Mouse (Mus musculus) lung, embryonic 15.5 days (tissue): ENCODE data around the gene Luc7l2. TPM values are rescaled to one million over a fixed set of nuclear protein-coding genes. Genes with fewer than 3 reads are reported as not detected.
"Not testable (repeated sequence)": the region's sequence is repeated elsewhere in the genome, so short reads cannot be mapped to it uniquely, and the experiment has no call there.

Experiments used
- ATAC-seq: fragments of 200-750 bp; cut with Nextera tagmentation; 2 replicates; pipeline ENCODE4 v1.8.0; 2017; ENCODE audit warnings: moderate number of reproducible peaks, borderline replicate concordance; ENCODE audit not compliant: low FRiP score, low TSS enrichment; ENCODE audit errors: extremely low read depth
- H3K27ac ChIP-seq: fragments of 300-500 bp; sonication (generic); 2 replicates; pipeline ENCODE4 v1.5.1; 2015; ENCODE audit warnings: moderate library complexity, mild to moderate bottlenecking, inconsistent platforms
- H3K27me3 ChIP-seq: fragments of 300-500 bp; sonication (generic); 2 replicates; pipeline ENCODE4 v1.6.1; 2015; ENCODE audit warnings: inconsistent platforms
- H3K36me3 ChIP-seq: fragments of 300-500 bp; sonication (generic); 2 replicates; pipeline ENCODE4 v1.6.1; 2015; ENCODE audit warnings: inconsistent platforms
- H3K4me1 ChIP-seq: fragments of 300-500 bp; sonication (generic); 2 replicates; pipeline ENCODE4 v1.6.1; 2015; ENCODE audit warnings: inconsistent platforms
- H3K4me2 ChIP-seq: fragments of 300-500 bp; sonication (generic); 2 replicates; pipeline ENCODE4 v1.6.1; 2015; ENCODE audit warnings: inconsistent platforms, mild to moderate bottlenecking, moderate library complexity
- H3K4me3 ChIP-seq: fragments of 300-500 bp; sonication (generic); 2 replicates; pipeline ENCODE4 v1.5.1; 2015; ENCODE audit warnings: mild to moderate bottlenecking, inconsistent platforms
- H3K9ac ChIP-seq: fragments of 300-500 bp; sonication (generic); 2 replicates; pipeline ENCODE4 v1.6.1; 2015; ENCODE audit warnings: inconsistent platforms
- H3K9me3 ChIP-seq: fragments of 300-500 bp; sonication (generic); 2 replicates; pipeline ENCODE4 v1.6.1; 2016; ENCODE audit warnings: inconsistent platforms
- WGBS: fragments of 180-500 bp; shearing (Covaris S2); methylation state at CpG from one replicate; pipeline ENCODE4 v1.1.7; 2015; 5-methylcytosine and 5-hydroxymethylcytosine counted together
- polyA plus RNA-seq: library from polyadenylated mRNA; unstranded; fragments of >200 nt; fragmentation: Nextera tagmentation; extraction: Ambion mirVana; gene quantifications from 2 replicates; pipeline ENCODE4 v1.2.1, GENCODE M21; 2015

The Luc7l2 gene
- polyA plus RNA-seq, 1 experiment from 2014 or later = 35.8 TPM

DNA sequence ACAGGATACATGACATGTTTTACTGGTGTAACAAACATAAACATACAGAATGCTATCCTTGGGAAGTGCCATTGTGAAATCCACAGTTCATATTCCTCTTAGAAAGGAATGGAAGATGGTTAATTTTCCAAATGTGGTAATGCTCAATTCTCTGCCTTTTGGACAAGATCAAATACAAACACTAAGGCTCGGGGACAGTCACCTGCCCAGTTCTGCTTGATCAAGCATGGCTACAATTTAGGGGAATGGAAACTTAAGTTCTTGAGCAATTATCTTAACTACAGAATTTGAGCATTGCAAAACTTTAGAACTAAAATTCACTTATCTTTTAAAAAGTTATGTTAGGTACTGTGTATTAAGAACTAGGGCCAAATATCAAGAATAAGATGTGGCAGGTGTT lies 15.3 kb upstream of the Luc7l2 start:
- 0 out of 2 replicates have a peak overlapping the region, but pooled peaks have one; percentile 95 for H3K27ac ChIP-seq
- 73% methylated on average over 1 of the region's 1 CpGs for WGBS

DNA sequence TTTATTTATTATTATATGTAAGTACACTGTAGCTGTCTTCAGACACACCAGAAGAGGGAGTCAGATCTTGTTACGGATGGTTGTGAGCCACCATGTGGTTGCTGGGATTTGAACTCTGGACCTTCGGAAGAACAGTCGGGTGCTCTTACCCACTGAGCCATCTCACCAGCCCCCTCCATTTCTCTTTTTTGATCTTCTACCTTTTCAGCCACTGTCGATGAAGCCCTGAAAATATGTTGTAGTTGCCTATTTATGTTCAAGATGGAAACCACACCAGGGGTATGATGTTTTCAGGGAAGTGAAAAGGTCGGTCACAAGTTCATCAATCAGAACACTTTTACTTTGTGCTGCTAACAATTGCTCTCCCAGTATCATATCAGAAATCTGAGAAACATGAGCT lies 7.0 kb upstream of the Luc7l2 start:
- H3K27ac ChIP-seq, H3K9me3 ChIP-seq, ATAC-seq, H3K9ac ChIP-seq, H3K4me3 ChIP-seq, H3K4me1 ChIP-seq, H3K36me3 ChIP-seq, H3K4me2 ChIP-seq, H3K27me3 ChIP-seq: not testable (repeated sequence)
- 89% methylated on average over 5 of the region's 5 CpGs for WGBS

More for the DNA sequence above, 15.3 kb upstream of the Luc7l2 start:
- Histone ChIP-seq H3K4me1 (peaks cover 14% of the 10 kb centered on the region; the same call in 1 of the 2 replicates), H3K4me3 (peak overlapping the region; percentile 98), H3K9ac (no peak overlapping the region), H3K27me3 (no peaks in the 10 kb centered on the region), H3K36me3 (peaks cover 7% of the 10 kb centered on the region; the same call in 1 of the 2 replicates), H3K4me2 (peak overlapping the region; percentile 69), H3K9me3 (no peaks in the 10 kb centered on the region)
- ATAC-seq = no peak

DNA sequence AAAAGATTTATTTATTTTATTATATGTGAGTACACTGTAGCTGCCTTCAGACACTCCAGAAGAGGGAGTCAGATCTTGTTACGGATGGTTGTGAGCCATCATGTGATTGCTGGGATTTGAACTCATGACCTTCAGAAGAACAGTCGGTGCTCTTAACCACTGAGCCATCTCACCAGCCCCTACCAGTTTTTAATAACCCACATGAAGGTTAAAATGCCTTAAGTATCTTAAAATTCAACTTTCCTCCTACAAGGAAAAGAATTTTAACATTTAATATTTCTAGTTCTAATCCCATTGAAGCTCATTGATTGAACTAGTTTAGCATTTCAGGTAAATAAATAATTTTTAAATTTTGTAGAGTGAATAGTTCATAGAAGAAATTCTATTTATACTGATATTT lies 4.1 kb upstream of the Luc7l2 start:
- H3K9ac ChIP-seq, H3K9me3 ChIP-seq, H3K4me1 ChIP-seq, H3K4me2 ChIP-seq, H3K27ac ChIP-seq, H3K27me3 ChIP-seq, H3K4me3 ChIP-seq, H3K36me3 ChIP-seq, ATAC-seq: not testable (repeated sequence)
- 81% methylated on average over 2 of the region's 2 CpGs for WGBS

DNA sequence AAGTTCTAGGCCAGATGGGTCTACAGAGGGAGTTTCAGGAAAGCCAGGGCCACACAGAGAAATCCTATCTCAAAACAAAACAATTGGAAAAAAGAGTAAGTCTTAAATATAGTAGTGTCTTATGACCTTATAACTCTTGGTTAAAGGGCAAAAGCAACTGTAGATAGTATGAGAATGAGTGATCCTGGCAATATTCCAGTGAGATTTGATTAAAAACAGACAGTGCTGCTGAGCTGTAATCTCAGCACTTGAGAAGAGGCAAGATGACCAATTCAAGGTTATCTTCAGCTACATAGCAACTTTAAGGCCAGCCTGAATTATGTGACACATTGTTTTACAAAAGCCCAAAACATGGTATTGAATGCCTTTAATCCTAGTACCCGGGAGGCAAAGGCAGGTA lies 3.4 kb upstream of the Luc7l2 start:
- no peak overlapping the region for H3K4me2 ChIP-seq
- no peaks in the 10 kb centered on the region for H3K36me3 ChIP-seq
- no peaks in the 10 kb centered on the region for H3K9me3 ChIP-seq
- H3K27me3 ChIP-seq = no peaks in the 10 kb centered on the region
- ATAC-seq = no peak
- no peak overlapping the region for H3K4me3 ChIP-seq
- H3K9ac ChIP-seq = no peak overlapping the region
- WGBS = 84% methylated on average over 1 of the region's 1 CpGs
- peaks cover 7% of the 10 kb centered on the region for H3K4me1 ChIP-seq
- no peak overlapping the region for H3K27ac ChIP-seq

DNA sequence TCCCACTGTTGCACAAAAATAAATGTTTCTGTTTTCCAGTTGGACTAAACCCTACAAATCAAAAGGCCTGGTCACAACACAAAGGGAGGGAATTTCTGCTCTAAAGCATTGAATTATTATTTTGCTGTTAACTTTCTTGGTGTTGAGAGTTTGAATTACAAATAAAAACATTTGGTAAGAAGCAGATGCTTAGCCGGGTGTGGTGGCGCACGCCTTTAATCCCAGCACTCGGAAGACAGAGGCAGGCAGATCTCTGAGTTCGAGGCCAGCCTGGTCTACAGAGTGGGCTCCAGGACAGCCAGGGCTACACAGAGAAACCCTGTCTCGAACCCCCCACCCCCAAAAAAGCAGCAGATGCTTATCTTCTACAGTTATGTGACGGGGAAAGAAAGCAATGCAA lies 2.5 kb upstream of the Luc7l2 start:
- not testable (repeated sequence) for H3K9ac ChIP-seq, ATAC-seq, H3K27me3 ChIP-seq, H3K27ac ChIP-seq, H3K4me3 ChIP-seq, H3K36me3 ChIP-seq, H3K4me2 ChIP-seq, H3K9me3 ChIP-seq, H3K4me1 ChIP-seq
- 93% methylated on average over 7 of the region's 7 CpGs for whole genome bisulfite sequencing

DNA sequence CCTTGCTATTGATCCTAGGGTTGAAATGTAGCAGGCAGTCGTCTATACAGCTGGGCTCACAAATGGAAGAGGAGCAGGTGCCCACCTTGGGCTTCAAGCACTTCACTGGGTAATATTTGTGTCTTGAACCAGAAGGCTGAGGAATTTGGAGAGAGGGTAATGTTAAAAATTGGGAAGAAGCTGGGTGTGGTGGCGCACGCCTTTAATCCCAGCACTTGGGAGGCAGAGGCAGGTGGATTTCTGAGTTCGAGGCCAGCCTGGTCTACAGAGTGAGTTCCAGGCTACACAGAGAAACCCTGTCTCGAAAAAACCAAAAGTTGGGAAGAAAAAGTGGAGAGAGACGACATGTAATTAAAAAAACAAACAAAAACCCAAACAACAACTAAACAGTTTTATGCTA lies 1.3 kb upstream of the Luc7l2 start:
- H3K36me3 ChIP-seq, ATAC-seq, H3K9me3 ChIP-seq, H3K27me3 ChIP-seq: not testable (repeated sequence)
- H3K9ac ChIP-seq = 0 out of 2 replicates have a peak overlapping the region, but pooled peaks have one; percentile 78
- 75% methylated on average over 6 of the region's 6 CpGs for WGBS
- peak overlapping the region; percentile 68 for H3K4me2 ChIP-seq
- H3K4me1 ChIP-seq = peaks cover 17% of the 10 kb centered on the region
- H3K4me3 ChIP-seq = peak overlapping the region; percentile 82
- H3K27ac ChIP-seq = peak overlapping the region; percentile 98; the same call in 1 of the 2 replicates

DNA sequence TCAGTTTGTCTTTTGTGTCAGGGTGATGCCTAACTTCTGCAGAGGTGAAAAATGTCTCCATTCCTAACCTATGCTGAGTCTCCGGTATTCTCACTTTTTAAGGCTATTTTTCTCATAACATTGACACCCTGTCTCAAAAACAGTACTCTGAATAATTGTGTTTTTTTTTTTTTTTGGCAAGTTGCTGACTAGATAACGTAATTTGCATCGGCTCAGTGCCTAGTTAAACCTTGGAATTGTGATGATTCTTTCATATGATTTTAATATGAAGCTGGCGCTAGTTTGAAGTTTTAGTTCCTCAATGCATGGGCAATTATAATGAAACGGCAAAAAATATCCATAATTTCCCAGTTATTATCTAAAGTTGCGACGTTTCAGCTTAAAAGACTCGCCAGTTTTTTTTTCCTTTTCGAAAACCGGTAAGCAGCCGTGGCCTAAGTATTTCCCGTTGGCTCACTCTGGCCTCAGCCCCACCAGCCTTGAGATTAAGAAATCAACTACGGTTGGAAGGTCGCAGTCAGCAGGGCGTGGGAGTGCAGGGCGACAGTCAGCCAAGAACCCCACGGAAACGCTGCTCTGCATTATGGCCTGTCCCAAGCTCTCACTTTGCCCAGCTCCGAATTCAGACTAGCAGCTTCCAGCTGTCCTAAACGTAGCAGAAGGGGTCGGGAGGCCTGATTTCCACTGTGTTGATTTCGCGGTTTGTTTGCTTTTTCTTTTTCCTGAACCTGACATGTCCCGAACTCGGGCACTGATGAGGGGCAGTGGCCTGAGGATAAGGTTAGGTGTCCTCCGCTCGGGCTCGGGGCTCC lies 678 bp upstream of the Luc7l2 start:
- Histone ChIP-seq H3K36me3 (peaks cover 3% of the 10 kb centered on the region; the same call in 1 of the 2 replicates), H3K9ac (peak overlapping the region; percentile 78), H3K27me3 (no peaks in the 10 kb centered on the region), H3K27ac (peak overlapping the region; percentile 98), H3K4me2 (peak overlapping the region; percentile 68), H3K4me1 (peaks cover 18% of the 10 kb centered on the region), H3K4me3 (peak overlapping the region; percentile 82), H3K9me3 (no peaks in the 10 kb centered on the region)
- 4% methylated on average over 28 of the region's 28 CpGs for WGBS
- peak; percentile 40 for ATAC-seq

DNA sequence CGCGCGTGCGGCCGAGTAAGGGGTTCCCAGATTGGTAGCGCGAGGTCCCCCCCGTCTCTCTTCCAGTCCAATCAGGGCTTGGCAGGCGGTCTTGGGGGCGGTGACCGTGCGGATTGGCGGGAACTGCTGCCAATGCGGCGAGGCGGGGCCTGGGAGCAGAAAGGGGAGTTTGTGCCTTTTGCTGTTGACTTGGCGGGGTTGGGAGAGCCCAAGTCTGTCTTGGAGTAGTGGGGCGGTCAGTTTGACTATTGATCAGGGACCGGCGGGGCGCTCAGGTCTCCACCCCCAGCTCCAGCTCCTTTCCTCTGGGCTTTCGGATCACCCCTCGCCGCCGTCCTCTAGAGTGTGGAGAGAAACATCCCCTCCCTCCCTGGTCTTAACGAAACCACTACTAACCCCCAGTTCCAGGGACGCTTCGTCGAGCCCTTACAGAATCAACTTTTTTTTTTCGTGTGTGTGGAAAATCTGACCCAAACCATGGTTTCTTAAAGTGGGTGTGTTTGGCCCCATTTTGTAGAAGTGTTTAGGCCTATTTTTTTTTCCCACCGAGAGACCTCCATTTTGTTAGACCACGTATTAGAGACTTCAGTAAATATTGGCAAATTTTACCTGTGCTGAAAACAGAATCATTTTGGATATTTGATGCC lies 978 bp downstream of the Luc7l2 start:
- ATAC-seq = peak; percentile 96
- Histone ChIP-seq H3K9ac (peak overlapping the region; percentile 85), H3K4me2 (peak overlapping the region; percentile 50), H3K36me3 (peaks cover 9% of the 10 kb centered on the region; the same call in 1 of the 2 replicates), H3K27me3 (no peaks in the 10 kb centered on the region), H3K27ac (peak overlapping the region; percentile 98), H3K4me1 (peaks cover 18% of the 10 kb centered on the region), H3K4me3 (peak overlapping the region; percentile 82), H3K9me3 (no peaks in the 10 kb centered on the region)
- WGBS = under 1% methylated on average over 32 of the region's 32 CpGs

DNA sequence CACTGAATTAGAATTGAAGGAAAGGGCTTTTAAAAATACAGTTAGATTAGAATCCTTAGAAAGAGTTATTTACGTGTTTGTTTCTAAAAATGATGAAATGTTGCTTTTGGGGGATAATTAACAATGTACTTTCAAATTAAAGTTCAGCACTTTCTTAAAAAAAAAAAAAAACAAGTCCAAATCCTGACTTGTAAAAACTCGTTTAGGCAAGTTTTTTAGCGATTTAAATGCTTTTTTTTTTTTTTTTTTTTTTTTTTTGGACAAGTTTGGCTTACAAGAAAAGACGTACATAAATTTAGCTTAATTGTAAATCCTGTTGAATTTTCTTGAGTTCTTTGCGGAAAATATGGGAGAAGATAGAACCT lies 1.5 kb downstream of the Luc7l2 start:
- WGBS = 11% methylated on average over 5 of the region's 5 CpGs
- peaks cover 18% of the 10 kb centered on the region for H3K4me1 ChIP-seq
- peak overlapping the region; percentile 85; the same call in 1 of the 2 replicates for H3K9ac ChIP-seq
- H3K9me3 ChIP-seq = no peaks in the 10 kb centered on the region
- H3K27ac ChIP-seq = no peak overlapping the region
- H3K4me3 ChIP-seq = peak overlapping the region; percentile 82
- peak overlapping the region; percentile 50 for H3K4me2 ChIP-seq
- no peaks in the 10 kb centered on the region for H3K27me3 ChIP-seq
- peaks cover 9% of the 10 kb centered on the region; the same call in 1 of the 2 replicates for H3K36me3 ChIP-seq
- no peak for ATAC-seq

DNA sequence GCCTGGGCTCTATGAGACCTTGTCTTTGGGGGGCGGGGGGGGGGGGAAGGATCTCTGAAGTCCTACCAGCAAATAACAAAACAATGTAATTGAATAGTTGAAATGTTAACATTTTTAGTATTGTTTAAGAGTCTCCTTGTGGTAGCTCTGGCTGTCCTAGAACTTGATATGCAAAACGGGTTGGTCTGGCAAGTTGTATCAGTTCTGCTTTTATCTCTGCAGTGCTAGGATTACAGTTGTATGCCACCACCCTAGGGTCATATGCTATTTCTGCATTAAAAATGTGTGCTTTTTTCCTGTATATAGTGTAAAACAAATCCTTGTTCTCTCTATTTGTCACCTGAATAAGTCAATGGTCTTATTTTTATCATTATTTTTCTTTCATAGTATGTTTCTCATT lies 25.0 kb downstream of the Luc7l2 start:
- Histone ChIP-seq H3K36me3 (peaks cover 45% of the 10 kb centered on the region), H3K27me3 (no peaks in the 10 kb centered on the region), H3K4me1 (no peaks in the 10 kb centered on the region), H3K4me2 (no peak overlapping the region), H3K9ac (no peak overlapping the region), H3K9me3 (no peaks in the 10 kb centered on the region), H3K4me3 (no peak overlapping the region), H3K27ac (no peak overlapping the region)
- 85% methylated on average over 2 of the region's 2 CpGs for WGBS
- no peak for ATAC-seq

DNA sequence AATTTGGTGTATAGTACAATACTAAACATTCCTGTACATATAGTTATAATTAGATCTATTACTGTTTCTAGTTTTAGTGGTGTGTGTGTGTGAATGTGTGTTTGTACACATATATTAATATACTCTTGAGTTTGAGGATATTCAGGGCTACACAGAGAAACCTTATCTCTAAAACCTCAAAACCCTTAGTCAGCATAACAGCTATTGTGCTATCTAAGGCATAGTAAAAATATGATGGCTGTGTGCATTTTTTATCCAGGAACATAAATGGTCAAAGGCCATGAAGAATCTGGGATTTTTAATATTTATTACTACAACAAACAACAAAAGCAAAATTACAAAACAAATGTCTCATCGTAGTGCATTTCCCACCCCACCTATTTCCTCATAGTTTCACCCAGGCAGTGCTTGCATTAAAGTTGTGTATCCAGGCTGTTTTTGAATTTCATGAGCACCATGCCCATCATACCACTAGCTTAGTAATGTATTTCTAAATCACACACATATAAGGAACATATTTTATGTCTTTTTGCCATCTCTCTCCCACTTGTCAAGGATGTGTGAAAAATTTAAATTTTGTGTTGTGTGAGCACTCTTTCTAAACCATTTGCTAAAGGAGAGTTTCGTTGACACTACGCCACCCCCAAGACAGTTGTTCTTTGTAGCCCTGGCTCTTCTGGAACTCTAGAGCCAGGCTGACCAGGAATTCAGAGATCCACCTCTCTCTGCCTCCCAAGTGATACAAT lies 29.2 kb downstream of the Luc7l2 start:
- no peak overlapping the region for H3K27ac ChIP-seq
- H3K36me3 ChIP-seq = peaks cover 46% of the 10 kb centered on the region
- ATAC-seq = no peak
- no peaks in the 10 kb centered on the region for H3K9me3 ChIP-seq
- H3K27me3 ChIP-seq = no peaks in the 10 kb centered on the region
- no peak overlapping the region for H3K4me2 ChIP-seq
- H3K9ac ChIP-seq = no peak overlapping the region
- WGBS = 95% methylated on average over 3 of the region's 3 CpGs
- no peak overlapping the region for H3K4me3 ChIP-seq
- no peaks in the 10 kb centered on the region for H3K4me1 ChIP-seq

DNA sequence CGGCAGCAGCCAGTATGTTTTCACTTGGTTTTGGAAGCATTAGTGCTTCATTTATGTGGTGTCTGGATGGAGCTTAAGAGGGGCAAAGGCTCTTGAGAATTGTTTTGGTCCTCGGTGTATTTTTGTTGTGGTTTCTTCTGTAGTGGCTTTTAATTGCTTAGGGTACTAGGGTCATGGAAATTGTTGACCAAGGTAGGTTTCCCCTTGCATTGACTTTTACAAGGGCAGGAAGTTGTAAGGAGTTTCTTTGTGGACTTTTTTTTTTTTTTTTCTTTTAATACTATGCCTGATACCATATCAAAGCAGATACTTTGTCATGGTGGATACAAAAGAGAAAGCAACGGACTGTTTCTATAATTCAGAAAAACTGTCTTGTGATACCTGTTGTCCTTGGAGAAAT lies 30.6 kb downstream of the Luc7l2 start:
- Histone ChIP-seq H3K4me1 (no peaks in the 10 kb centered on the region), H3K27ac (no peak overlapping the region), H3K27me3 (no peaks in the 10 kb centered on the region), H3K9me3 (no peaks in the 10 kb centered on the region), H3K4me2 (no peak overlapping the region), H3K9ac (no peak overlapping the region), H3K36me3 (peaks cover 56% of the 10 kb centered on the region), H3K4me3 (no peak overlapping the region)
- no peak for ATAC-seq
- 90% methylated on average over 3 of the region's 3 CpGs for WGBS
